Mouse (Mus musculus) liver, embryonic 11.5 days (tissue): ENCODE data around the gene Dcp1b. TPM values are rescaled to one million over a fixed set of nuclear protein-coding genes. Genes with fewer than 3 reads are reported as not detected.
A peak's percentile ranks its signal among the peaks of the same experiment; 100 is the strongest.

Source experiments
- ATAC-seq: fragments of 200-750 bp; cut with Nextera tagmentation; replicated peaks from 2 replicates; pipeline ENCODE4 v1.8.0; 2017; ENCODE audit warnings: moderate number of reproducible peaks, mild to moderate bottlenecking, moderate TSS enrichment, moderate library complexity; ENCODE audit not compliant: low FRiP score
- DNase-seq: peaks from one replicate; pipeline ENCODE4 v3.0.0-alpha.2; 2017; ENCODE audit warnings: low spot score
- H3K27ac ChIP-seq: fragments of 300-500 bp; sonication (generic); 2 replicates; pipeline ENCODE4 v1.5.1; 2014; ENCODE audit warnings: mild to moderate bottlenecking, low read depth, low read length, control low read depth
- H3K27me3 ChIP-seq: fragments of 300-500 bp; sonication (generic); replicated peaks from 2 replicates; pipeline ENCODE4 v1.6.1; 2014; ENCODE audit warnings: low read length, mixed read lengths; ENCODE audit not compliant: control insufficient read depth, insufficient read depth
- H3K36me3 ChIP-seq: fragments of 300-500 bp; sonication (generic); 2 replicates; pipeline ENCODE4 v1.6.1; 2014; ENCODE audit warnings: mild to moderate bottlenecking, low read length, moderate library complexity, mixed read lengths; ENCODE audit not compliant: control insufficient read depth, insufficient read depth
- H3K4me1 ChIP-seq: fragments of 300-500 bp; sonication (generic); replicated peaks from 2 replicates; pipeline ENCODE4 v1.6.1; 2014; ENCODE audit warnings: low read length, mixed read lengths; ENCODE audit not compliant: control insufficient read depth, insufficient read depth
- H3K4me2 ChIP-seq: fragments of 300-500 bp; sonication (generic); 2 replicates; pipeline ENCODE4 v1.6.1; 2014; ENCODE audit warnings: mild to moderate bottlenecking, control low read depth, moderate library complexity
- H3K4me3 ChIP-seq: fragments of 300-500 bp; sonication (generic); 2 replicates; pipeline ENCODE4 v1.5.1; 2014; ENCODE audit warnings: low read depth, low read length, control low read depth
- H3K9ac ChIP-seq: fragments of 300-500 bp; sonication (generic); 2 replicates; pipeline ENCODE4 v1.6.1; 2014; ENCODE audit warnings: low read depth, low read length, control low read depth
- H3K9me3 ChIP-seq: fragments of 300-500 bp; sonication (generic); 2 replicates; pipeline ENCODE4 v1.6.1; 2016; ENCODE audit warnings: low read length, inconsistent platforms, mixed read lengths; ENCODE audit not compliant: control insufficient read depth
- WGBS: fragments of 180-500 bp; shearing (Covaris S2); extraction: QIAGEN DNeasy Blood & Tissue Kit; methylation state at CpG from one replicate; pipeline ENCODE4 v1.1.7; 2014; 5-methylcytosine and 5-hydroxymethylcytosine counted together
- polyA plus RNA-seq: library from polyadenylated mRNA; unstranded; fragments of >200 nt; fragmentation: Nextera tagmentation; extraction: Ambion mirVana; gene quantifications from 2 replicates; pipeline ENCODE4 v1.2.1, GENCODE M21; 2014

Dcp1b gene
- polyA plus RNA-seq, result 6.6 and 7.8 TPM in 2 replicates

DNA sequence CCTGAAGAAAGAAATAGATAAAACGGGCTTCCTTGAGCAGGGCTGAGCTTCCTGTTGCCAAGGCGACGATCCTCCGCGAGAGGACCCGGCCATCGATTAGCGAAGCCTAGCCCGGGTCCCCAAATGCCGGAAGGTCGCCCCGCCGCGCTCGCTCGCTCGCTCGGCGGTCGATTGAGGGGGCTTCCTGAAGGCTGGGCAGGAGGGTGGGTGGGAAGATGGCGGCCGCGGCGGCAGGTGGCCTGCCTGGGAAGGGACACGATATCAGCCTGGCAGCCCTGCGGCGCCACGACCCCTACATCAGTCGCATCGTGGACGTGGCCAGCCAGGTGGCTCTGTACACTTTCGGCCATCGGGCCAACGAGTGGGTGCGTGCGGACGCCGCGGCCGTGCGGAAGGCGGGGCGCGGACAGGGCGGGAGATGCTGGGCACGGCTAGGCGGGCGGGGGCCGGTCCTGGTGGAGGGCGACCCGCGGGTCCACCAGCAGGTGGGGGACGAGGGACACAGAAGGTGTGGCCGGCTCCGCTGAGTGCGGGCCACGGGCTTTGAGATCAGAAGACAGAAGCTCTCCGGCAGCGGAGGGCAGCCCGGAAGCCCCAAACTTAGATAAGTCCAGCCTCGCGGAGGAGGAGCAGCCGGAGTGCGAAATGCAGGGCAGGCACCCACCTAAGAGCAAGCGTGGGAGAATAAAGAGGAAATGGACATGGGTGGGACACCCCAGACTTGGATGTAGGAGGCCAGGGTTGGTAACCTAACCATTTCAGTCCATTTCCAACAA lies at the start of gene Dcp1b:
Gene Dcp1b (plus strand): TSS at position 176 of the 776 bp plus-strand sequence.
- Histone ChIP-seq H3K27ac (peak within 1 kb of the TSS; percentile 95), H3K27me3 (no peaks in the 10 kb centered on the region), H3K4me2 (peak within 1 kb of the TSS; percentile 67), H3K4me1 (peaks cover 6% of the 10 kb centered on the region), H3K36me3 (no peaks in the 10 kb centered on the region; the same call in 1 of the 2 replicates), H3K9ac (peak within 1 kb of the TSS; percentile 89), H3K4me3 (peak within 1 kb of the TSS; percentile 83), H3K9me3 (no peaks in the 10 kb centered on the region)
- WGBS, result under 1% methylated on average over 64 of the region's 65 CpGs
- DNase-seq, result peak; percentile 93
- ATAC-seq, result peak; percentile 95

DNA sequence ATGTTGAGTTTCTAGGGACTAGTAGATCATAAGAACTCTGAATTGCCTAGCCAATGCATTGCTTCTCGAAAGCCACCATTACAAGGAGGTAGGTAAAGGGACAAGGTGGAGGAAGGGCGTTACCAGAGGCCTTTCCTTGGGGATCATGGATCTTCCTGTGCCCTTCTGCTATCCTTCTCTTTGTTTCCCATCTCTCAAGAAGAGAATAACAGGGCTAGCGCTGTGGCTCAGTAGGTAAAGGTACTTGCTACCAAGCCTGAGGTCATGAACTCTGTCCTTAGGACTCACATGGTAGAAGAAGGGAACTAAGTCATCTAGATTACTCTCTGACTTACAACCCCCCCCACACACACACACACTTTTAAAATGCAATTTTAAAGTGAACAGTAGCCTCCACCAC lies 48.1 kb upstream of the Dcp1b start:
- no peaks in the 10 kb centered on the region for H3K9me3 ChIP-seq
- H3K27ac ChIP-seq, result no peak overlapping the region
- H3K27me3 ChIP-seq, result no peaks in the 10 kb centered on the region
- no peak overlapping the region for H3K9ac ChIP-seq
- DNase-seq (no peak), ATAC-seq (no peak)
- no peak overlapping the region for H3K4me3 ChIP-seq
- H3K4me2 ChIP-seq, result no peak overlapping the region
- H3K36me3 ChIP-seq, result no peaks in the 10 kb centered on the region
- 80% methylated on average over 3 of the region's 3 CpGs for WGBS
- H3K4me1 ChIP-seq, result no peaks in the 10 kb centered on the region

DNA sequence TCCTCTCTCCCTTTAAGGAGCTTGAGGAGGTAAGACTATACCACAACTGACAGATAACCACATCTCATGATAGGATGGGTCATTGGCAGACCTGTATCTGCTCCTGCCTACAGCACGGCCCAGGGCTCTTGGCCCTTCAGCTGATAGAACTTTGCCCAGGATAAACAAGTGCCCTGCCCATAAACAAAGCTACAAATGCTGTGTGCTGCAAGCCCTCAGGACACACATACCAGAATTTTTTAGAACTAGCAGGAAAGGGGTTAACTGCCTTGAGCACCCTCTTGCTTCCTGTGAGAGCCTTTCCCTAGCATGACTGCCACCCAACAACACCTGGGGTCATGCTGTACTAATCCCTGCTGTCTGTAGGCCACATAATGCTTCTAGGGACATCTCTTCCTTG lies 47.0 kb upstream of the Dcp1b start:
- ATAC-seq (no peak), DNase-seq (no peak)
- WGBS, result 77% methylated on average over 1 of the region's 1 CpGs
- Histone ChIP-seq H3K4me2 (no peak overlapping the region), H3K9ac (no peak overlapping the region), H3K4me3 (no peak overlapping the region), H3K4me1 (no peaks in the 10 kb centered on the region), H3K27me3 (no peaks in the 10 kb centered on the region), H3K36me3 (no peaks in the 10 kb centered on the region), H3K27ac (no peak overlapping the region), H3K9me3 (no peaks in the 10 kb centered on the region)

DNA sequence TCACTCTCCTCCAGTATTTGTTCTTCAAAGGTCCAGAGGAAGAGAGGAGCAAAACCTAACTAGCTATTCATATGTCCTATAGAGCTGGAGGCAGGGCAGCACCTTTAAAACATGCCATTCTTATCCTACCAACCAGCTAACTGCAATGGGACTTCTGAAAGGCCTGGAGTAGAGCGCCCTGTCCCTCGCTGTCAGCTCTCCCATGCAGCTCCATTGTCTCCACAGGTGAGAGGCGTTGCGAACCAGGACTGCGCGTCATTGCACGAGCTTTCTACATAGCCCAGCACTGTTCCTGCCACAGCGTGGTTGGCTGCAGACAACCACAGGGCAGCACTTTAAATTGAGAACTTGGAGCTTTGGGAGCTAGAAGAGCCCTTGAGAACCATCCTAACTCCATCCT lies 46.5 kb upstream of the Dcp1b start:
- 89% methylated on average over 8 of the region's 8 CpGs for WGBS
- no peak overlapping the region for H3K9ac ChIP-seq
- ATAC-seq, result no peak
- H3K9me3 ChIP-seq, result no peaks in the 10 kb centered on the region
- H3K4me3 ChIP-seq, result no peak overlapping the region
- H3K4me2 ChIP-seq, result no peak overlapping the region
- H3K27ac ChIP-seq, result no peak overlapping the region
- no peak for DNase-seq
- H3K27me3 ChIP-seq, result no peaks in the 10 kb centered on the region
- H3K4me1 ChIP-seq, result no peaks in the 10 kb centered on the region
- H3K36me3 ChIP-seq, result no peaks in the 10 kb centered on the region

DNA sequence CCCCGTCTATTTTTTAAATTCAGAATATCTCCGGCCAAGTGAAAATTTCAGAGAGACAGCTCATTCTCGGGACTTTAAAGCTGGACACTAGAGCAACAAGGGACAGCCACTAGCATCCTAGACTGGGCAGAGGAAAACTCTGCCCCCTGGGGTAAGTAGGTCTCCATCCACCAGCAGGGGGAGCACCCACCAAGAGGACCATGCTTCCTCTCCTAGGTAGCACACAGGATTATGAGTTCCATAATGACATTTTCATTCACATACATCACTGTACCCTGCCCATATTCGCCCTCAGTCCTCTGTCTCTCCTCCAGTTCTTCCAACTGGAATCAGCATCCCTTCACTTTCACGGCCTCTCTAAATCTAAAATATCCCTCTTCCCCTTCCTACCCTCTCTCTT lies 45.4 kb upstream of the Dcp1b start:
- H3K9ac ChIP-seq, result no peak overlapping the region
- 73% methylated on average over 5 of the region's 5 CpGs for WGBS
- no peak overlapping the region for H3K4me2 ChIP-seq
- peak; percentile 41 for DNase-seq
- H3K36me3 ChIP-seq, result no peaks in the 10 kb centered on the region
- no peaks in the 10 kb centered on the region for H3K4me1 ChIP-seq
- H3K9me3 ChIP-seq, result no peaks in the 10 kb centered on the region
- H3K4me3 ChIP-seq, result no peak overlapping the region
- H3K27ac ChIP-seq, result no peak overlapping the region
- no peak for ATAC-seq
- no peaks in the 10 kb centered on the region for H3K27me3 ChIP-seq

DNA sequence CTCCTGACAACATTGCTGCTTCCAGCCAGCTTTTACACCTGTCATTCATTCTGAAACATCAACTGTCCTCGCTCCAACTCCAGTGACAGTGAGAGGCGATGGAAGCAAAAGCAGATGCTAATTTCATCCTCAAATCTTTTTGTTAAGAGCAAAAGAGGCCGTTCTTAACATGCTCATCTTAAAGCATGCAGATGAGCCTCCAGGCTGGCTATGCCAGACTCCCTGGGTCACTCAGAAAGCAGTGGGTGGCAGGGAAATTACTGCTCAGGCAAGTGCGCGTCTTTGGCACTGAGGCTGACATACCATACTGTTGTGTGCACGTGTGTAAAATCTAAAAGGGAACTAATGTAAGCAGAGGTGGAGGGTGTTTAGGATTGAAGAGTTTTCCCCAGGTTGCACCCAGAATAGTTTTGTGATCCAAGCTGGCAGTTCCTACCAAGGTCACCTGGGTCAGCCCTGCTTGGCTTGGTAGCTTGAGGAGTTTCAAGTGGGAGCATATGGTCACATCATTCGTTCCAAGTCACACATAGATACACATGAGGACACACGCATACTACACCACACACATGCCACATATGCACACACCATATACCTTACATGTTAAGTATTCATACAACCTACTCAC lies 42.8 kb upstream of the Dcp1b start:
- H3K36me3 ChIP-seq, result no peaks in the 10 kb centered on the region
- H3K9me3 ChIP-seq, result no peaks in the 10 kb centered on the region
- no peak overlapping the region for H3K4me2 ChIP-seq
- H3K4me1 ChIP-seq, result no peaks in the 10 kb centered on the region
- 83% methylated on average over 8 of the region's 8 CpGs for whole genome bisulfite sequencing
- no peak overlapping the region for H3K4me3 ChIP-seq
- ATAC-seq (no peak), DNase-seq (no peak)
- H3K9ac ChIP-seq, result no peak overlapping the region
- no peaks in the 10 kb centered on the region for H3K27me3 ChIP-seq
- no peak overlapping the region for H3K27ac ChIP-seq

DNA sequence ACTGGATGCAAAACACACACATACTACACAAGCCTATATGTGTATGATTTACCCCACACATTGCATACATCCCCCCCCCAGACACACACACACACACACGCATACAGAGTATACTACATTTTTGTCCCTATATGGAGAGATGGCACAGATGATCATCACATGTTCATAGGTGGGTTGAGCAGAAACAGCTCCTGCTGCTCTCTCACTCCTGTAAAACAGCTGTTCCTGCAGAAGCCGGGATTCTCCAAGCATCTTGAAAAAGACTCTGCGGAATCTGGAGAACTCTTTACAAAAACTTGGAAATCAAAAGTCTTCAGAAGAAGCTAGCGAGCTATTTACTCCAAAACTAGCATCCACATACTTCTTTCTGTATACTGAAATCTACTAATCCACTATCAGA lies 42.2 kb upstream of the Dcp1b start:
- Histone ChIP-seq H3K27ac (no peak overlapping the region), H3K4me2 (no peak overlapping the region), H3K9ac (no peak overlapping the region), H3K27me3 (no peaks in the 10 kb centered on the region; the same call in 1 of the 2 replicates), H3K4me3 (no peak overlapping the region), H3K4me1 (no peaks in the 10 kb centered on the region), H3K9me3 (no peaks in the 10 kb centered on the region), H3K36me3 (no peaks in the 10 kb centered on the region)
- 87% methylated on average over 4 of the region's 4 CpGs for WGBS
- ATAC-seq (no peak), DNase-seq (peak; percentile 12)

DNA sequence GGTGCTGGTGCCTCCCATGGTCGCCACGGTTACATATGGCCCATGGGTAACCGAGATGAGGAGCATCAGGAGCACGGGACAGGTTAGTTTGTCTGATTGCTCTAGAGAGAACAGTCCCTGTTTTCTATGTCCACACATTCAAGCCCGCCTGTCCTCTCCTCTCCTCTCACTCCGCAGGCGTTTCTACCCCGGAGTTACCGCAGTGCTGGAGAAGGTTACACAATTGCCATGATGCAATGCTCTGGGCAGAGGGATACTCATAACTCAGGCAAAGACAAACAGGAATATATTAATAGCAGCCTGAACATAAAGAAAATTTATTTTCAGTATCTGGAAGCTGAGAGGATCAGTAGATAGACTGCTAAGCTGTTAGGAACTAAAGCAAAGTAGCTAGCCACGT lies 37.3 kb upstream of the Dcp1b start:
- H3K27me3 ChIP-seq, result peaks cover 1% of the 10 kb centered on the region
- ATAC-seq (no peak), DNase-seq (peak; percentile 18)
- no peak overlapping the region for H3K27ac ChIP-seq
- H3K9me3 ChIP-seq, result no peaks in the 10 kb centered on the region
- no peaks in the 10 kb centered on the region for H3K36me3 ChIP-seq
- no peaks in the 10 kb centered on the region for H3K4me1 ChIP-seq
- H3K4me3 ChIP-seq, result no peak overlapping the region
- no peak overlapping the region for H3K9ac ChIP-seq
- H3K4me2 ChIP-seq, result no peak overlapping the region
- WGBS, result 80% methylated on average over 10 of the region's 10 CpGs

DNA sequence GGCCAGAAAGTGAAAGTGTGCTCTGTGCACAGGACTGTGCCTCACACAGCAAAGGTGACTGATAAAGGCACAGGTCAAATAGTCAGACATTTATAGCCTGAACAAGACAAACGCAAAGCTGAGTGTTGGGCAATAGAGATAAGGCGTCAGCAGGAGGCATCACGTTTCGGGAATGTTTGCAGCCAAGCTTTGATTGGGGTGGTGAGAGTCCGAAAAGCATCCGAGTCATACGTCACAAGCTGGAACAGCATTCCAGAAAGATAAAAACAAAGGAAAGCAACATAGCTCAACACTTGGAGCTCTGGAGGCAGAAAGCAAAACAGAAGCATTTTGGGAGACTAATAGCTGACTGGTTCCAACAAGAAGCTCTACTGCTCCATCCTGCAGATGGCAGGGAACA lies 35.5 kb upstream of the Dcp1b start:
- Histone ChIP-seq H3K9ac (no peak overlapping the region), H3K4me1 (no peaks in the 10 kb centered on the region), H3K4me2 (no peak overlapping the region), H3K36me3 (no peaks in the 10 kb centered on the region), H3K27ac (no peak overlapping the region), H3K27me3 (peaks cover 4% of the 10 kb centered on the region), H3K9me3 (no peaks in the 10 kb centered on the region), H3K4me3 (no peak overlapping the region)
- no peak for ATAC-seq
- no peak for DNase-seq
- 39% methylated on average over 7 of the region's 7 CpGs for WGBS
